Mouse (Mus musculus): ENCODE data around the gene Abcb11. TPM values are rescaled to one million over a fixed set of nuclear protein-coding genes. Genes with fewer than 3 reads are reported as not detected.

Abcb11 gene
- total RNA-seq, 2 experiments from 2014 or later: 0.34 to 16.5 TPM

DNA sequence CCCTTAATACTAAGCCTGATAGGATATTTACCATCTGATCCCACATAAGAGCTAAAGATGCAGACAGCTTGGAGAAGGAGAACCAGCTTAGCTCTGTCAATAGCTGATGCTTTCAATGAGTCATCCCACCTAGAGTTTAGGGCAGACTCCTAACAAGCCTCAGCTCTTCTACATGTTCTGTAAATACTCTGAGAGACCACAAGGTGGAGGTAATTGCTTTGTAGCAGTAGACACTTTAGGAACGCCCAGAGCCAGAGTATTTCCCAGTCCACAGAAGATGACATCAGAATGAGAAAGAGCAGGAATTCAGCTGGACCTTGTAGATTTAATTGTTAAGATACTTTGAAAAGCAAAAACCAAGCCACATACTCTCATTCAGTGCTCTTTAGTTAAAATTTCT is 66.5 kb downstream of the Abcb11 start:
- DNase-seq (ENCODE audit: low spot score in 2 of 2): no peak

DNA sequence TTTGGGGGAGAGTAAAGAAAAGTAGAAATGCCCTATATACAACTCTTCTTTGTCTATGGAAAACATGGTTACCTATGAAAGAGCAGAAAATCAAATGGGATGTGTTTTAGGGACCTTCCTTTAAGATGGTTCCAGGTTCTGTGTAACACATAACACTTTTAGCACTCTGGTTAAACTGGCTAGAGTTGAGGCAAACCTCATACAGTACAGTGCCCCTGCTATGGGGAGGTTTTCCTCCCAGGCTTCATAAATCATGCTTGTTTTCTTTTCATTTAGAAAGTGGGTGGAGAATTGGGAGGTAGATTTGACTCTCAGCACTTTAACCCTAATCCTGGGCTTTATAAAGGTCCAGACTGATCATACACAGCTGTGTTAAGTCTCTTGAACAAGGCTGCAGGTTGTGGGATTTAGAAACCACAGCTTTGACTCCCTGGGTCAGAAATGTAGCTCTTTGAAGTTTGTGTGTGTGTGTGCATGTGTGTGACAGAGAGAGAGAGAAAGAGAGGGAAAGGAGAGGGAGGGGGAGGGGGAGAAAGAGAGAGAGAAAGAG is 78.3 kb downstream of the Abcb11 start:
- DNase-seq (ENCODE audit: low spot score in 2 of 2): no peak

DNA sequence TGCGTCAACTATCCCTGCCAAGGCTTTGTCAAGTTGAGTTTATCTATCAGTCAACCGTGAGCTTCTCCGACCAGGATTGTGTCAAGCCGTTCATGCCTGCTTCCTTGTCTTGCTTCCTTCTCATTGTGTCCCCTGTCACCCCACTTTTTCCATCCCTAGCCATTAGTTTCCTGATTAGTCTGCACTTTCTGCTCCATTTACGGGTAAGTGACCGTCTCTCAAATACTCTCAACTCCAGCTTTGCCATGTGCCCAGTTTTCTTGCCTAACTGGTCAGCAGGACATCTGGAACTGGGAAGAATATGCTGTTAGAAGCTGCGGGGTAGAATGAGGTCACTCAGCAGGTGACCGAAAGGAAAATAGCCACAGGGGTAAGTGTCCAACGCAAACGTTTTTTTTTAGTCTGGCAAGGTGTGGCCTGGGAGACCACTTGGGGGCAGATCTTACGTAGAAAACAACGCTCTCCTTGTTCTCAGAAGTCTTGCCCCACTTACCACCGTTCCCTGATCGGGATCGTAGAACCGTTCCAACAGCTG is 94.1 kb downstream of the Abcb11 start:
- DNase-seq (ENCODE audit: low spot score in 2 of 2): no peak

DNA sequence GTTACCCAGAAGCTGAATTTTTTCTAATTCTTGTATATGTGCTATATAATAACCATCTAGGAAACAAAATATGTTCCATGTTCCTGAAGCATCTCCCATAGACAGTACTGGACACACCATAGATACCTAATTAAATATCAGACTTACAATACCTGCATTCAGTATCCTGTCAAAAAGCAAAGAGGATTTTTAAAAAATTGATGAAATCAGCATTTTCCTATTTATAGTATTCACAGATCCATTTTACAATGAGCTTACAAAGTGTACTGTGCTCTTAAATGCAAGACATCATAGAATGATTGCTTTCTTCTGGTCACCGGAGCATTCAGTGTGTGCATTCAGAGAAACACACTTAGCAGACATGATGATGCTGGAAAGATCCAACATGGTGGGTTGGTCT is 95.3 kb downstream of the Abcb11 start:
- no peak for DNase-seq (ENCODE audit: low spot score in 2 of 2)

DNA sequence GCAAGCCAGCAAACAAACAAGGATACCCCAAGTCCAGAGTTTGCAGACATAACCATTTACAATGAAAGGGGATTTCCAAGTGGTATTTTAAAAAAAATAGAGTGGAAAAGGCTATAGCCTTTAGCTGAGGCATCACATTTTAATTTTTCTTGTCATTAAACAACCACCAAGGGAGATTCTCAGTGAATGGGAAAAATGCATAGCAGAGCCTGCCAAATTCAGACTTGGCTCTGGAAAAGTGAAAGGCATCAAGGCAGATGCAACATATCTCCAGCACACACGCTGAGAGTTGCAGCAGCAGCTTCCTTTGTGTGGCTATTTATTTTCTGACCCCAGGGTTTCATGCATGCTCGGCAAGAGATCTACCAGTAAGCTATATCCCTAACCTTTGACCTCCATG is 97.5 kb downstream of the Abcb11 start:
- no peak for DNase-seq (ENCODE audit: low spot score in 2 of 2)

DNA sequence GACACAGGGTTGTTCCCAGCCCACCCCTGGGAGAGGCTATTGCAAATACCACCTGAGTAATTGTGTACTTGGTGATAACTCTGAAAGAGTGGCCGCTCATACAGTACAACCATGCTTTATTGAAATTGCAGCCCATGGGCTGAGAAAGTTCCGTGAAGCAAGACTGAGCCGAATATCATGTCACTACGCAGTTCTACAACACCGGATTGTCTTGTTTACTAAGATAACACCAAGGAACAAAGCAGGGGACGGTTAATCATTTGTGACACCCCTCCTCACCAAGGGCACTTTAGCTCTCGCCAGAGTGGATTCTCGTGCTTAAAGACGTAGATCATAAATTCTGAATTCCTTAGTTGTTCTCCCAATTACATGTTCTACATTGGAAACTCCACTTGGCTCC is 103.1 kb downstream of the Abcb11 start:
- no peak for DNase-seq (ENCODE audit: low spot score in 2 of 2)

DNA sequence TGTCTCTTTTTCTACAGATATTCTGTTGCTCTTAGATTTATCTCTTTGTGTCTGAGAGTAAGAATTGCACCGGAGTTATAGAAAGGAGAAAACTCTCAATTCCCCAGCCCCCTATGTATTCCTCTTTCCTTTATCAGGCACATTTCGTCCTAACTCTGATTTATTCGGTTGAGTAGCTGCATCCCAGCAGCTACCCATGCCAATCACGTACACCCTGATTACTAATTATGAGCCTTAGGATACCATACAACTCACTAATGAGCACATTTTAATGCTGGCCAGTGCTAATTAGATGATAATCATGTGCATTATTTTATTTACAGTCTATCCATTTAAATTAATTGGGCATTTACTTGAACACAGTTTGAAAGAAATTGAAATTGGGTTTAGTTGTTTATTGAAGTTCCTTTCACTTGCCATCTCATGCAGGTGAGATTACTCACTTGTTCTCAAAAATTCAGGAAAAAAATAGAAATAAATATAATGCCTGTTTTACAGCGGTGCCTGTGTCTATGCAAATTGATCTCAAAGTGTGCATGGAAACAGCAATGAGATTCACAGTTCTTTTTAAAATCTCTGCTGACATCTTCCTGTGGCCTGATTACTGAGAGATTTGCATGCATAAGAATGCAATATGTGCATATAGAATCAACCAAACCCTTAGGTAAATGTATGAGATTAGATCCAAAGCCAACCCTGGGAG is 107.3 kb downstream of the Abcb11 start:
- no peak for DNase-seq (ENCODE audit: low spot score in 2 of 2)

DNA sequence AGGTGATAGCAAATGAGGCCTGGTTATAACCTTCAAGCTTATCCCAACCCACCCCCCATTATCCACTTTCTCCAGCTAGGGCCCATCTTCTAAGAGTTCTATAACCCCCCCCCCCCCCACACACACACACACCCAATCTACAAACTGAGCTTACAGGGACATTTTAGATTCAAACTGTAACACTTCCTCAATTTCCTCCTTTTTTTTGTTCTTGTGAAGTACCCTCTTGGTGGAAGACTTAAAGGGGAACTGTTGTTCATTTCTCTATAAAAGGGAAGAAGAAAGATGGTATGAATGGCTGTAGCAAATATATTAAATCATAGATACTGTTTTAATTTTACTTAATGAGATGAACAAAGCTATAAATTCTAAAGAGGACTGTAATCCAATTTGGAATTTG is 110.3 kb downstream of the Abcb11 start:
- DNase-seq (ENCODE audit: low spot score in 2 of 2): no peak

DNA sequence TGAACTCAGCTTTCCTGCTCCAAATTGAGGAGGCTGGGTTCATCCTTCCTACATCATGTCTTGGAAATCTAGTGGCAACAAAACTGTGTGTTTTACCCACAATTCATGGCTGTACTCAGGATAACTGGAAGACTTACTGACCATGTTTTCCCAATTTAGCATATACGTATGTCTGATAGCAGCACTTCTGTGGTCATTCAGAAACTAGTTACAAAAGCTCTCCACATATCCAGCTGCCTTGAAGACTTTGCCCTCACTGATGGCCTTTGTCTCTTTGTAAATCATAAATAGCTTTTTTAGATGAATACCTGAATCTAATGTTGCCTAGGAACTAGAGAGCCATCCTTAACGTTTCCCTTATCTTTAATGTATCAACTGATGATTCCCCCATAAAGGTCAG is 112.3 kb downstream of the Abcb11 start:
- no peak for DNase-seq (ENCODE audit: low spot score in 2 of 2)

DNA sequence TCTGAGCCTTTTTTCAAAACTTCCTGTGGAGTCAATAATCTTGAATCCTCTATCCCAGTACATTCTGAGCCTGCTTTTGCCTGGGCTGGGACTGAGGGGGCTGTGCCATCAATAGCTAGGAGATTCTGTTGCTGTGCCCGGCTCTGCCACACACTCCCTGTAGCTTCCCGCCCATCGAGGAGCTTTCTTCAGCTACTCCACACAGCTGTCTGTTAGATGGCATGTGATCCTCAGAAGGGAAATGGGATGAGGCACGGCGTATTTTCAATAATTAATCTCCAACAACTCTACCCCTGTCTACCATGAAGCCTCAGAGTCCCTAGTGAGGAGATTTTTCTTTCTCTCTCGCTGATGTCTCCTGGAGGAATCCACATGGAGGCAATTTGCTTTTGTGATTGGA is 113.8 kb downstream of the Abcb11 start:
- DNase-seq (ENCODE audit: low spot score in 2 of 2): no peak

DNA sequence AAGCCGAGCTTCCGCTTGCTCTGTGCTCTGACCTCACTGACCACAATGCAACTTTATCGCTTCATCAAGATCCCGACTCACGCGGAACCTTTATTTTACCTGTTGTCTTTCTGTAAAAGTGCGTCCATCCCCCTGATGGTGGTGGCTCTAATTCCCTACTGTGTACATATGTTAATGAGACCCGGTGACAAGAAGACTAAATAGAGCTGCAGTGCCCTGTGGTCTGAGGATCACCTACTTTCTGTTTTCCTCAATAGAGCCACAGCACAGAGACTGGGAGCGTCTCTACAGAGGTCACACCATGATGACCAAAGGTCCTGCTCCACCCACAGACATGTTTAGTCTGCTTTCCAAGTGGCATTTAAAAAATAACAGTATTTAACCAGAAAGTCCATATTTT is 115.5 kb downstream of the Abcb11 start:
- no peak for DNase-seq (ENCODE audit: low spot score in 2 of 2)

DNA sequence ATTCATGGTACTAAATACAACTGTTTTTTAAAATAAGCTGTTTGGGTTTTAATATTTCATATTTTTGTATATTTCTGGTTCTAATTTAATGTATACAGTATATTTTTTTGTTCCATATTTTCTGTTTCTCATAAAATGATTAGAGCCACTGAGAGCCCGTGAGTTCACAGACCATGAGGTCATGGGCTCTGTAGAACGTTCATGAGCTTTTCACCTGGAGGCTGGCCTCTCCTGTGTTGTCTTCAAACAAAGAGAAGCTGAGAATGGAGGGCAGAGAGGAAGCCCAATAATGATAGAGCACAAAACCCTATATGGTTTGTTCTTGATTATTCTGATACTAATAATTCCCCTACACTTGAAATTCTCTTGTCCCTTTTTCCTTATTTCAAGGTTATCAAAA is 117.7 kb downstream of the Abcb11 start:
- no peak for DNase-seq (ENCODE audit: low spot score in 2 of 2)

DNA sequence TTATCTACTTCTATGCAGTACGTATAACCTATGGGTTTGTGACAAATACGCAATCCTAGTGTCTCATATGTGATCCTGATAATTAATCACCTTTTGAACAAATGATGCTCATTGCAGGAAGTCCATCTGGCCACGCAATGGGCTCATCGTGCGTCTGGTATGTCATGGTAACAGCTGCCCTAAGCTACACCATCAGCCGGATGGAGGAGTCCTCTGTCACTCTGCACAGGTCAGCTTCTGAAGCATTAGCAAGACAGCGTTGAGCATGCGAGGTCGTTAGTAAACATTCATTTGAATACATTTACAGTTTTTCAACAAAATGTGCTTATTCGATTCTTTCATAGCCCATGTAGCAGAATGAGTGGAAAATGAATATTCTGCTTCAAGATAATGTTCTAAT is 119.6 kb downstream of the Abcb11 start:
- DNase-seq (ENCODE audit: low spot score in 2 of 2): no peak

DNA sequence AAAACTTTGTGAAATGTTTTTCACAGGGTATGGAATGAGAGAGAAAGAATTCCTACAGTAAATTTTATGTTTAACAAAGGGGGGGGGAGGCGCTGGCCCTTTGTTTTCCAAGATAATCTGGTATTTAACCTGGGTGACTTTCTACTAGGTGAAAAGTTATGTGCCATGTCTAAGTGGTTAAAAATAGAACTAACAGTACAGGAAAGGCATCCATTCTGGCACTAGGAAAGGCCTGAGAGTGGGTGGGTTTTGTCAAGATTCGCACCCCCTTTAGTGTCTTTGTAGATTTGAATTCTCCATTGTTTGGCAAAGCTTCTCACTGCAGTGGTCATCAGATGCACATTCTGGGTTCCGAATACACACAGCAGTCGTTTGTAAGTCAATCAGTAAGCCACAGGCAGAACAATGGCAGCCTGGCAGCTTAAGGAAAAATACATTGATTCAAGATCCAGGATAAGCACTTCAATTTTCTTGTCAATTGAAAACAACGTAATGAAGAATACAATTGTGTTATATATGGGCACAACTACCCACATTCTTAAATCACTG is 120.5 kb downstream of the Abcb11 start:
- DNase-seq (ENCODE audit: low spot score in 2 of 2): no peak

DNA sequence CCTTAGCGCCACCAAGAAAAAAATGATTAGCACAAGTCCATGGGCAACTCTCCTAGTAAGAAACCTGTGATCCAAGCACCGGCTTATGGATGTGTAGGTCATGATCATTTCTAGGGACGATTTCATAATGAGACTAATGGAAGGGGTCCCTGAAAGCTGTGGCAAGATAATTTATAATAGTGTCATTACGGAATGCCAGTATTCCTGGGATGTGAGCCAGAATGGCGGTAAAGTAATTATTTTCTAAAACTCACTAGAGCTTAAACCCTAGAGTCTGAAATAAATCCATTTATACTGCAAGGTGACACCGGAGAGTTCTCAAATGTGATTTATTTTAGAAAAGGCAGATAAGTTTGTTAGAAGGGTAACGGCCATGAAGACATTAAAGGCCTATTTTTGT is 127.2 kb downstream of the Abcb11 start:
- no peak for DNase-seq (ENCODE audit: low spot score in 2 of 2)

DNA sequence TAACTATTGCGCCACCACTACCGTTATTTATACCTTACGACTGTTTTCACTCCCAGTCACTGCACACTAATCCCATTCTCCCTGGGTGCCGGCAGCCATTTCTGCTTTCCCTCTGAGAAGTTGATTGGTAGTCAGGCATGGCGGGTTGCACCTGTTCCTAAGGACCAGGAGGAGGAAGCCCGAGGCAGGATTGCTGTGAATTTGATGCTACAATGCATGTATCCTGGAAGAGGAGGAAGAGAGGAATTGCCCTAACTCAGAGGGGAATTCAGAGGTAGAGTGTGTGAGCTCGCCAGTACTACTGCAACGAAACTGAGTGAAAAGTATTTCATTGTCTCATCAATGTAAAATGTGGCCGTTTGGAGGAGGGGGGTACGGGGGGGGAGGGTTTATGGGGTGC is 129.8 kb downstream of the Abcb11 start:
- DNase-seq (ENCODE audit: low spot score in 2 of 2): no peak

DNA sequence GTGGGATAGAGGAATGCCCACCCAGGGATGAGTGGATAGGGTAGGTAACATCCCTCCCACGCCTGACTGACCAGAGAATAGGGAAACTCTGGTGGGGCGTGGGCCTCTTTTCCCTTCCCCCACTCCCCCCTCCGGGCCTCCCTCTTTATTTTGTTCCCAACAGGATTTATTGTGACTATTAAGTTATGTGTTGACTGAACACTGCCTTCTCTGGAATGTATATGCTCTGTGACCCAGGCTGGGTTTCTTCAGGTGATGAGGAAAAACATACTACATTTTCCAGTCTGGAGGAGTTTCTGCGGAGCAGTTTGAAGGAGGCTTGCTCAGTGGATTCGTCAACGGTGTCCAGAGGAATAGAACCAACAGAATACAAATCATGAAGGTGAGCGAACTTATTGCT is 131.6 kb downstream of the Abcb11 start, which contains the start of gene G6pc2:
TSS of gene G6pc2 (plus strand) at position 301 of the 400 bp plus-strand sequence.
- no peak for DNase-seq (ENCODE audit: low spot score in 2 of 2)

DNA sequence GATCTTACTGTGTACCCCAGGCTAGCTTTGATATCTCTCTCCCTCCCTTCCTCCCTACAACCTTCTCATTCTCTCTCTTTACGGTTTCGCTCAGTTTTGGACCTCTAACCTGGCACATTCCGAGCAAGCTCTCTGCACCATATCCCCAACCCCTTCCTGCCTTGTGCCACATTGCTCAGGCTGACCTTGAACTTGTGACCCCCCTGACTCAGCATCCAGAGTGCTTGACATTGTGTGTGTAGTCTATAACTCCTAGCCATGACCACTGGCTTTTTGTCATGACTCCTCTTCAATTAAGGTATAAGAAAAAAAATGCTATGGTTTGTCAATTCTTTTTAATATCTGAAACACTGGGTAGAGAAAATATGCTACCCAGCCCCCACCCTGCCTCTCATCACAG is 132.7 kb downstream of the Abcb11 start:
- DNase-seq (ENCODE audit: low spot score in 2 of 2): no peak

DNA sequence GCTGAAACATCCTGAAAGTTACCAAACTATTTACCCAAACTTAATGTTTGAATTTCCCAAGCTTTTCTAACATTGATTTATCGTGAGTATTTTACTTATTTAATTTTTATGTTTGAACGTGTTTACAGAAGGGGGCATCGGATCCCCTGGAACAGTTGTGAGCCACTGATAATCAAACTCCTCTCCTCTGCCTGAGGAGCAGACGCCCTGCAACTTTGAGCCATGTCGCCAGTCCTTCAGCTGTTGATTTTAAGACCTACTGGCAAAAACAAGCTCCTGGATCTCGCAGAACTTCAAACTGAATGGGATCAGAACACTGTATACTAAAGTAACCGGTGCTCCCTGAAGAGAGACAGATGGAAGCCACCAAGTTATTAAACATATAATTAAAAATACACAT is 135.9 kb downstream of the Abcb11 start:
- DNase-seq (ENCODE audit: low spot score in 2 of 2): no peak

DNA sequence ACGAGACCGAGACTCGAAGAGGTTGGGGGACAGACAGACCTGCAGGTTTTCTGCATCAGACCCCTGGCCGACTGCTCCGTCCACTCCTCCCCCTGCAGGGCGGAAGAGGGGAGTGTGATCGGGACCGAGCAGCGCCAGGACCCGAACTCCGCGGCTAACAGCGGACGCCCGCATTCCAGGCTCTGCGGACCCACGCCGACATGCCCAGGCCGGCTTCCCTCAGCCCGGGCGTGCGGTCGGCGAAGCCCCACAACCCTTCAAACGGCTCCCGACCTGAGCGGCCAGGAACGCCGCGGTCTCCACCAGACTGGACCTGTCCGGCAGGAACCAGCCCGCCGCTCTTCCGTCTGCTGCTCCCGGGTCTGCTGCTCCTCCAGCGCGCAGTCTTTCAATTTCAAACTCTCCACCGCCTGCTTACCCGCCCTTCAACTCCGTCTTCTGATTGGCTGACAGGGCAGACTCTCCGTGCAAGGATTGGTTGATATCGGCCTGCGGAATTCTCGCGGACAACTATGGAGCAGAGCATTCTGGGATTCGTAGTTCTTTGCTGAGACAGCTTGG is 136.5 kb downstream of the Abcb11 start, which contains the start of gene Spc25:
TSS of gene Spc25 (minus strand) at position 404 of the 561 bp plus-strand sequence.
- peak; percentile 48 to 77 for DNase-seq (ENCODE audit: low spot score in 2 of 2)

DNA sequence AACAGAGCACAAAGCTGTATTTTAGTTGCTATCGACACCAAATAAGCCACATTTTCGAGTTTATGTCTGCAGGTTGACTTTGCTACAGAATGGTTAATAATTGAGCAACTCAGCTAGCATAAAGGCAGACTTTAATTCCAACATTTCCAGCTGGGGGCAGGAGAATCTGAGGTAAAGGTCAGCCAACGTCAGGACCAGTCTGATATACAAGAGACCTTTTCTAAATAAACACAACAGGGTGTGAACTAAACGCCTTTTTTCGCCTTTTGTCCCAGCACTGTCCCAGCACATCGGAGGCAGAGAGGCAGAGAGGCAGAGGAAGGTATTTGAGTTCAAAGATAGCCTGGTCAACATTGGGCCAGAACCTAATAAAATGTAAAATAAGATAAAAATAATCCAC is 137.2 kb downstream of the Abcb11 start:
- DNase-seq (ENCODE audit: low spot score in 2 of 2): no peak

DNA sequence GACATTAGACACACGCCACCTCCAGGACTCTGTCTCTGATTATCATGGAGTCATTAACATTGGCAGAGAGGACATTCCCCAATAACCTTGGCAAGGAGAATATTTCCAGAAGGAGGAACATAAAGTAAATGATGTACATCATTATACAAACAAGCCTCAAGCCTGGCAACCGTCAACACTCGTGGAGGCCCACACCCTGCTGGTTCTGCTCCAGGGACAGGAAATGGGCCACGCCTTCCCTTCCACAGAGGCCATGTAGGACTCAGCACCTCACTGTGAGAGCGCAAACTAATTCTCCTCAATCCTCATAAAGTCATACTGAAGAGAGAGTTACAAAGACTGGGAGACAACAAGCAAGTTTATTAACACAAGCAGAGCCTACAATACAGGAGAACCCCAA is 148.9 kb downstream of the Abcb11 start:
- no peak for DNase-seq (ENCODE audit: low spot score in 2 of 2)
